Mouse (Mus musculus): ENCODE data around the gene Ext2.

GRCm38 (mm10) chr2:93666146-93666858, 156.1 kb downstream of the Ext2 start:
- TF ChIP-seq POLR2A (IDR thresholded peaks at IDR 0.05; ENCODE audit: insufficient read depth, low read depth, low read length) (no peak), CTCF (IDR thresholded peaks at IDR 0.05; ENCODE audit: insufficient read depth, low read depth, low read length) (no peak)

Measured in olfactory bulb, adult 2 months (tissue).